Mouse (Mus musculus): ENCODE measurements at regions not wholly inside any gene's neighbourhood (a gene's known extent, or its start where the extent isn't known, plus 50 kb on each side); places are given as distances from the start of the nearest gene placed in this dataset.

- Histone ChIP-seq H3K36me3 (ENCODE audit: control insufficient read depth, insufficient read depth, low read length, poor library complexity, severe bottlenecking) (no peaks in the 10 kb centered on the region), H3K27me3 (ENCODE audit: control insufficient read depth, insufficient read depth, low read length, poor library complexity, severe bottlenecking) (no peaks in the 10 kb centered on the region)
- DNase-seq (ENCODE audit: low read depth, low spot score) = no peak
These were observed 297.2 kb upstream of the Pik3r1 start for GRCm38 (mm10) chr13:102065274-102065640.

DNA sequence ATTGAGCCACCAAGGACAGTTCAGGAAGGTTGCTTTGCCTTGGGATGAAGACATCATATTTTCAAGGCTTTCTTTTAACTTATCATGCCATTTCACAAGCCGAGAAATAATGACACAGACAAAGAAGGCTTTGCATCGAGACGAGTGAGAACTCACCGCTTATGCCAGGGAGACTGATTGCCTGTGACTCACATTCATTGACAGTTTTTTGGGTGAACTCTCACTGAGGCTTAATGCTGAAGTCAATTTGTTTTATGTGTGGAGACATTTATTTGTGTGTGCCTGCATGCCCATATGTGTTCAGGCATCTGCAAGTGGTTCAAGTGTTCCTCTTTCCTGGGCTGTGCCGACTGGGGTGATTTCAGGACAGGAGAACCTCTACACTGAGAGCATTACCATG lies 297.8 kb upstream of the Pik3r1 start:
- DNase-seq (ENCODE audit: low read depth, low spot score) = no peak
- no peaks in the 10 kb centered on the region for H3K36me3 ChIP-seq (ENCODE audit: control insufficient read depth, insufficient read depth, low read length, poor library complexity, severe bottlenecking)
- H3K27me3 ChIP-seq (ENCODE audit: control insufficient read depth, insufficient read depth, low read length, poor library complexity, severe bottlenecking) = no peaks in the 10 kb centered on the region

DNA sequence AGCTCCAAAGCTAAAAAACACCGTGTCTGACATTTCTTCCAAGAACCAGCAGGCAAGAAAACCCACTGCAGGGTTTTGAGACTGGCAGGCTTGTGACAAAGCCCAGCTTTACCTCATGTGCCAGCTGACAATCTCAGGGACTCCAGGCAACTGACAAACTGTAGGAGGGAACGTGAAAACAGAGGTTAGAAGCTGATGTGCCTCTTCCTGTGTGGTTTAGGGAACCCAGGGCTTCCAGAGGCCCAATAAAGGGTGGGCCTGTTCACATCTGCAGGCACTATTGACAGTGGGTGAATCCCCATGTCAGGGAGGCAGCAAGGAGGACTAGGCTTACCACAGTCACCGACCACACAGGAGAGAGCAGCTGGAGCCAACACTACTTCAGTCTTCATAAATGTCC lies 302.7 kb upstream of the Pik3r1 start:
- Histone ChIP-seq H3K27me3 (ENCODE audit: control insufficient read depth, insufficient read depth, low read length, poor library complexity, severe bottlenecking) (no peaks in the 10 kb centered on the region), H3K36me3 (ENCODE audit: control insufficient read depth, insufficient read depth, low read length, poor library complexity, severe bottlenecking) (no peaks in the 10 kb centered on the region)
- no peak for DNase-seq (ENCODE audit: low read depth, low spot score)

DNA sequence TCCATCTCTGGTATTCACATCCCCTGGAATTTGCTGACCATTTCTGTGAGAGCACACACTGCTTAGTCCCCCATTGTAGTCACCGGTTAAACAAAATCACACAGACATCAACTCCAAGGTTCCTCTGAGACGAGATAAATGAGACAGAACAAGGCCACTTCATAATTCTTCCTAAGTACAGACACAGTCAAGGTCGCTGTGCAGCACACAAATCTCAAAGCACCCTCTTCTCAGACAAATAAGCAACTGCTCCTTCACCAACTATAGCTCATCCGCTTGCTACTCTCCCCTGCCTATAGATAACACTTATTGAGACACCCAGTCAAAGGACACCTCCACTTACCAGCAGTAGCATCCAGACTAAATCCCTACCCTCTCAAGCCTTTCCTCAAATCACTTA lies 304.3 kb upstream of the Pik3r1 start:
- no peaks in the 10 kb centered on the region for H3K27me3 ChIP-seq (ENCODE audit: control insufficient read depth, insufficient read depth, low read length, poor library complexity, severe bottlenecking)
- DNase-seq (ENCODE audit: low read depth, low spot score) = no peak

GRCm38 (mm10) chr13:102087766-102088165 lies 319.7 kb upstream of the Pik3r1 start:
- H3K36me3 ChIP-seq (ENCODE audit: control insufficient read depth, insufficient read depth, low read length, poor library complexity, severe bottlenecking) = no peaks in the 10 kb centered on the region
- no peaks in the 10 kb centered on the region for H3K27me3 ChIP-seq (ENCODE audit: control insufficient read depth, insufficient read depth, low read length, poor library complexity, severe bottlenecking)
- peak; percentile 2 for DNase-seq (ENCODE audit: low read depth, low spot score)

More for the DNA sequence above, 304.3 kb upstream of the Pik3r1 start:
- H3K36me3 ChIP-seq (ENCODE audit: control insufficient read depth, insufficient read depth, low read length, poor library complexity, severe bottlenecking) = no peaks in the 10 kb centered on the region

DNA sequence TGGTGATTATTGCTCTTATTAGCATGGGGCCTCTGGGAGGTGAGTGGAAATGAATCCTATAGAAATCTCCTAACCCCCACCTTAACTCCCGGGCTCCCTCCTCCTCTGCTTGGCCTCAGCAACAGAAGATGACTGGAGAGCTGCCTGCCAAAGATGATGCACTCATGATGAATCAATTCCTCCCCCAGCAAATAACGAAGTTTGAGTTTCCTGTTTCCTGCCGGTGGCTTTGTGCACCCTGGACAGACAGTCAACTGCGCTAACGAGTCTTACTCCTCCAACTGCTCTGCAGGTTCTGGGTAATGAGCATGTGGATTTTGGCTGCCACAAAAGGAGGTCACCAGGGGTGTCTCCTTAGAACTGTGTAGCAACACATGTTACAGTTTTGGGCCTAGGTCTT lies 321.5 kb upstream of the Pik3r1 start:
- DNase-seq (ENCODE audit: low read depth, low spot score) = no peak
- no peaks in the 10 kb centered on the region for H3K36me3 ChIP-seq (ENCODE audit: control insufficient read depth, insufficient read depth, low read length, poor library complexity, severe bottlenecking)
- no peaks in the 10 kb centered on the region for H3K27me3 ChIP-seq (ENCODE audit: control insufficient read depth, insufficient read depth, low read length, poor library complexity, severe bottlenecking)

DNA sequence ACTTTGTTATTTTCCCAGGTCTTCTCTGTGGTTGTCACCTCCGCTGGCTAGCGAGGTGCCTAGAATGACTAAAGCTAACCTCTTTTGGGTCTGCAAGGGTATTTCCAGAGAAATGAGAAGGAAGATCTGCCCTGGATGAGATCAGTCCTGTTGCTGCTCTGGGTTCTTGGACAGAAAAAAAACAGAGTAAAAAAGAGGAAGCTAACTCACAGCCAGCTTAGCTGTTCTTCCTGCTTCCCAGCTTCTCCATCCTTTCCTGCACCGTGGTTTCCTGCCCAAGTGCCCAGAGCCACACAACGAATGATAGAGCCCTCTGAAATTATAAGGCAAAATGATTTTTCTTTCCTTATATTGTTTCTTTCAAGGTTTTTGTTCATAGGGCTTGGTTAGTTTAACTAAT lies 326.2 kb upstream of the Pik3r1 start:
- H3K36me3 ChIP-seq (ENCODE audit: control insufficient read depth, insufficient read depth, low read length, poor library complexity, severe bottlenecking) = no peaks in the 10 kb centered on the region
- no peak for DNase-seq (ENCODE audit: low read depth, low spot score)
- H3K27me3 ChIP-seq (ENCODE audit: control insufficient read depth, insufficient read depth, low read length, poor library complexity, severe bottlenecking) = no peaks in the 10 kb centered on the region

DNA sequence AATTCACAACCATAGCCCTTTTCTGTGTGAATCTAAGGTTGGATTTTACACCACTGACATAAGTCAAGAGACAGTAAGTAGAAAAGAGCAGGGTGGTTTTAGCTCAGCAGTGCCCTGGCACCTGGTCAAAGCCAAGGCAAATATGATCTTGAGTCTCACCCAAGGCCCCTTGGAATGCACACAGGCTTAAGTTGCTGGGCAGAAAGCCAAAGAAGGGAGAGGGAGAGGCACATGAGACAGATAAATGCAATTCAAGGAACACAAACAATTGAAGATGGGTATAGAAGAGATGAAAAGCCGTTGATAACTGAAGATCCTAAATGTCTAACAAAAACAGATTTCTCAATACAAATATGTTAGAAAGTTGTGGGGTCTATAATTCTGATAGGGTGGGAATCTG lies 335.1 kb upstream of the Pik3r1 start:
- DNase-seq (ENCODE audit: low read depth, low spot score) = no peak
- H3K36me3 ChIP-seq (ENCODE audit: control insufficient read depth, insufficient read depth, low read length, poor library complexity, severe bottlenecking) = no peaks in the 10 kb centered on the region
- H3K27me3 ChIP-seq (ENCODE audit: control insufficient read depth, insufficient read depth, low read length, poor library complexity, severe bottlenecking) = no peaks in the 10 kb centered on the region

- DNase-seq (ENCODE audit: low read depth, low spot score) = no peak
- Histone ChIP-seq H3K27me3 (ENCODE audit: control insufficient read depth, insufficient read depth, low read length, poor library complexity, severe bottlenecking) (no peaks in the 10 kb centered on the region), H3K36me3 (ENCODE audit: control insufficient read depth, insufficient read depth, low read length, poor library complexity, severe bottlenecking) (no peaks in the 10 kb centered on the region)
These were observed 338.2 kb upstream of the Pik3r1 start for GRCm38 (mm10) chr13:102106188-102106587.

DNA sequence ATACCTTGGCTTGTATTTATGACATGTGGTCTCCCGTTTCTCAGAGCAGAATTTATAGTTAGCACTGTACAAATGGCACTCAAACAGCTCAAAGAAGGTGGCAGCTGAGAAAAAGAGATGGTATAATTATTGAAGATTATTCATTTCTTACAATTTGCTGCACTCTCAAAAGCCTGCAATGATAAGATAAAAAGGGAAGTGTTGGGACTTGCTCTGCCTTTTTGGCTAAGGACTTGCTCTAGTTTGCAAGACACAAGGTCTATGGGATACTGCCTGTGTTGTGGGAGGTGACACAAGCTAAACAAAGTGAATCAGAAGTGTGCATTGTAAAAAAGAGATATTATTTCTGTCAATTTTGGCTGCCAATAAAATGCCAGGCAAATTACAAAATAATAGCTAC lies 340.2 kb upstream of the Pik3r1 start:
- no peaks in the 10 kb centered on the region for H3K36me3 ChIP-seq (ENCODE audit: control insufficient read depth, insufficient read depth, low read length, poor library complexity, severe bottlenecking)
- DNase-seq (ENCODE audit: low read depth, low spot score) = no peak
- H3K27me3 ChIP-seq (ENCODE audit: control insufficient read depth, insufficient read depth, low read length, poor library complexity, severe bottlenecking) = no peaks in the 10 kb centered on the region

- DNase-seq (ENCODE audit: low read depth, low spot score) = no peak
- no peaks in the 10 kb centered on the region for H3K36me3 ChIP-seq (ENCODE audit: control insufficient read depth, insufficient read depth, low read length, poor library complexity, severe bottlenecking)
- no peaks in the 10 kb centered on the region for H3K27me3 ChIP-seq (ENCODE audit: control insufficient read depth, insufficient read depth, low read length, poor library complexity, severe bottlenecking)
These were observed 340.9 kb upstream of the Pik3r1 start for GRCm38 (mm10) chr13:102108916-102109315.

- H3K36me3 ChIP-seq (ENCODE audit: control insufficient read depth, insufficient read depth, low read length, poor library complexity, severe bottlenecking) = no peaks in the 10 kb centered on the region
- DNase-seq (ENCODE audit: low read depth, low spot score) = no peak
- no peaks in the 10 kb centered on the region for H3K27me3 ChIP-seq (ENCODE audit: control insufficient read depth, insufficient read depth, low read length, poor library complexity, severe bottlenecking)
These were observed 345.9 kb upstream of the Pik3r1 start for GRCm38 (mm10) chr13:102113941-102114340.

DNA sequence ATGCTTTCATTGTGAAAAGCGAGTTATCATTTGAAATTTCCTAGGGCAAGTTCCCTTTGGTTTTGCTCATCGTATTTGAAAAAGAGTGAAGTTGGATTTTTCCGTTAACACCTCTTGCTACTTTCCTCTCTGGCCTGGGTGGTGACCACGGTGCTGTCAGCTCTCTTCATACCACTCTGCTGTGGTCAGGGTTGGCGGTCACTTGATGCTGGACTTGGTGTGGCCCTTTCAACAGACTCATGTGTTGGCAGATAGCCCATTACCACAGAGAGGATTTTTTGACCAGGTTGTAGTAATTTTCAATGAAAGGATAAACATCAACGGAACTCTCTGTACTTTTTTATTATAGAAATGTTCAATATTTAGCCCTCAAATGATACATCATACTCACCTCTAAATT lies 354.3 kb upstream of the Pik3r1 start:
- no peaks in the 10 kb centered on the region for H3K36me3 ChIP-seq (ENCODE audit: control insufficient read depth, insufficient read depth, low read length, poor library complexity, severe bottlenecking)
- H3K27me3 ChIP-seq (ENCODE audit: control insufficient read depth, insufficient read depth, low read length, poor library complexity, severe bottlenecking) = no peaks in the 10 kb centered on the region
- no peak for DNase-seq (ENCODE audit: low read depth, low spot score)

- Histone ChIP-seq H3K36me3 (ENCODE audit: control insufficient read depth, insufficient read depth, low read length, poor library complexity, severe bottlenecking) (no peaks in the 10 kb centered on the region), H3K27me3 (ENCODE audit: control insufficient read depth, insufficient read depth, low read length, poor library complexity, severe bottlenecking) (no peaks in the 10 kb centered on the region)
- DNase-seq (ENCODE audit: low read depth, low spot score) = peak; percentile 4
These were observed 360.0 kb upstream of the Pik3r1 start for GRCm38 (mm10) chr13:102127933-102128430.

GRCm38 (mm10) chr13:102131459-102131858 lies 363.4 kb upstream of the Pik3r1 start:
- no peak for DNase-seq (ENCODE audit: low read depth, low spot score)
- Histone ChIP-seq H3K36me3 (ENCODE audit: control insufficient read depth, insufficient read depth, low read length, poor library complexity, severe bottlenecking) (no peaks in the 10 kb centered on the region), H3K27me3 (ENCODE audit: control insufficient read depth, insufficient read depth, low read length, poor library complexity, severe bottlenecking) (no peaks in the 10 kb centered on the region)

DNA sequence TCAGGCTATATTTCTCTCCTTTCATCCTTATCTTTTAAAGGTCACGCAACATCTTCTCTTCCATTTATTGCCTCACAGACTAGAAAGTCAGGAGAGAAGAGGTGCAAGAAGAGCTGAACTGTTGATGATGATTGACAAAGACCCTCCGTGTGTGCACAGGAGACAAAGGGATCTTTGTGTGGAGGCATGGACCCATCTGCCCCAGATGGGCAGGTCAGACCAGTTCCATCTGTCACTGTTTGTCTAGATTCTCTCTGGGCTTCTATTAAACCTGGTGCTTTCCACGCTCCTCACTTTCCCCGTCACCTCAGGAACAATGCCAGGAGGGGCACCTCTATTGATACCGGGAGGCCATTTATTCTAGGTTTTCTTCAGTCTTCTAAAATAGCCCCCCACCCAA lies 364.1 kb upstream of the Pik3r1 start:
- DNase-seq (ENCODE audit: low read depth, low spot score) = no peak

More for the DNA sequence above, 364.1 kb upstream of the Pik3r1 start:
- Histone ChIP-seq H3K36me3 (ENCODE audit: control insufficient read depth, insufficient read depth, low read length, poor library complexity, severe bottlenecking) (no peaks in the 10 kb centered on the region), H3K27me3 (ENCODE audit: control insufficient read depth, insufficient read depth, low read length, poor library complexity, severe bottlenecking) (no peaks in the 10 kb centered on the region)
